Mouse (Mus musculus): Measurements from ENCODE around the gene Nme4. TPM values are rescaled to one million over a fixed set of nuclear protein-coding genes. Genes with fewer than 3 reads are reported as not detected.
"Not testable (repeated sequence)": the region's sequence is repeated elsewhere in the genome, so short reads cannot be mapped to it uniquely, and the experiment has no call there.

The Nme4 gene
- total RNA-seq, 2 experiments from 2014 or later, result 4.1 TPM

DNA sequence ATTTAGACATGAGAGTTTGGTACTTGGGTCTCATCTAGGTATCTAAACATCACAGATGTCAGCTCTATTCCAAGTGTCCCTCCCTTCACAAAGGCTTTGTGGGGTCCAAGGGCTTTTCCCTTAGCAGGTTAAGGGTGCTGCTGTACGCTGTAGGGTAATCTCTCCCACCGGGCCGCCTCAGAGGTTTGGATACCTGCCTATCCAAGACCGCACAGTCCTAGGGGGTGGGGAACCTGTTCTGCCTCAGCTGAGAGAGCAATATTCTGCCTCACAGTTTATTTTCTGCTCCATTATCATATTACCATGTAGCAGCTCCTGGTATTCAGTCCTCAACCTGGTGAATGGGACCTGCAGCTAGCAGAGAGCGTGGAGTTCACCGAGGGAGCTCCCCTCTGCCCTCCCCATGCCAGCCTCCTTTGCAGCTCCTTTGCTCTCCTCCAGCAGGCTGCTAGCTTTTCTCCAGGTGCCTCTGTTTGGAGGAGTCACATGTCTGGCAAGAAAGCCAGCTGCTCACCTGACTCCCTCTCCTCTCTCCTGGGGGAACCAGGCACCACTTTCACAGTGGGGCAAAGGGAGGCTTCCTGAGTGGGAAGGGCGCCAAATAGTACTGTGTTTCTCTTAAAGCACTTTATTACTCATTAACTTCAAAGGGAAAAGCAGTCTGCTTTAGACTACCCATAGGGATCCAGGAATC is 19.9 kb upstream of the Nme4 start:
- DNase-seq (ENCODE audit: extremely low spot score in 1 of 2, low spot score in 1 of 2), result no peak

DNA sequence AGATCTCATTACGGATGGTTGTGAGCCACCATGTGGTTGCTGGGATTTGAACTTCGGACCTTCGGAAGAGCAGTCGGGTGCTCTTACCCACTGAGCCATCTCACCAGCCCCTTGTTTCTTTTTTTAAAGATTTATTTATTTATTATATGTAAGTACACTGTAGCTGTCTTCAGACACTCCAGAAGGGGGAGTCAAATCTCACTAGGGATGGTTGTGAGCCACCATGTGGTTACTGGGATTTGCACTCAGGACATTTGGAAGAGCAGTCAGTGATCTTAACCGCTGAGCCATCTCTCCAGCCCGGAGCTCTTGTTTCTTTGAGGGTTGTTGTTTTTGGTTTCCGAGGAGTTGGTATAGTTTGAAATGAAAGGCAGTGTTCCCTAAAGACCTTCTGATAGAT is 19.1 kb upstream of the Nme4 start:
- DNase-seq (ENCODE audit: extremely low spot score in 1 of 2, low spot score in 1 of 2), result not testable (repeated sequence)

DNA sequence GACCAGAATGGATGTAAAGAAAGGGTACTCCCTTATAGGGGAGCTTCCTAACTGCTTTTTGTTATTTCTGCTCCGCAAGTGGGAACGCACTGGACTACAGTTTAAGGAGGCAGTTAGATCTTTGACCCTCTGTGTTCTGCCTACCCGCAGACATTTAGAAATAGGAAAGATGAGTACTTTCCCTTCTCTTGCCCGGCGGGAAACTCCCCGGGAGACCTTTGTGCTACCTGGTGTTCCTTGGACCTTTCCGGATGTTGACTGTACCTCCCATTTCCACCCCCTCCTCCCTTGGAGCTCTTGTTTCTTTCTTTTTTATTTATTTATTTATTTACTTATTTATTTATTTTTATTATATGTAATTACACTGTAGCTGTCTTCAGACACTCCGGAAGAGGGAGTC is 18.7 kb upstream of the Nme4 start:
- no peak for DNase-seq (ENCODE audit: extremely low spot score in 1 of 2, low spot score in 1 of 2)

DNA sequence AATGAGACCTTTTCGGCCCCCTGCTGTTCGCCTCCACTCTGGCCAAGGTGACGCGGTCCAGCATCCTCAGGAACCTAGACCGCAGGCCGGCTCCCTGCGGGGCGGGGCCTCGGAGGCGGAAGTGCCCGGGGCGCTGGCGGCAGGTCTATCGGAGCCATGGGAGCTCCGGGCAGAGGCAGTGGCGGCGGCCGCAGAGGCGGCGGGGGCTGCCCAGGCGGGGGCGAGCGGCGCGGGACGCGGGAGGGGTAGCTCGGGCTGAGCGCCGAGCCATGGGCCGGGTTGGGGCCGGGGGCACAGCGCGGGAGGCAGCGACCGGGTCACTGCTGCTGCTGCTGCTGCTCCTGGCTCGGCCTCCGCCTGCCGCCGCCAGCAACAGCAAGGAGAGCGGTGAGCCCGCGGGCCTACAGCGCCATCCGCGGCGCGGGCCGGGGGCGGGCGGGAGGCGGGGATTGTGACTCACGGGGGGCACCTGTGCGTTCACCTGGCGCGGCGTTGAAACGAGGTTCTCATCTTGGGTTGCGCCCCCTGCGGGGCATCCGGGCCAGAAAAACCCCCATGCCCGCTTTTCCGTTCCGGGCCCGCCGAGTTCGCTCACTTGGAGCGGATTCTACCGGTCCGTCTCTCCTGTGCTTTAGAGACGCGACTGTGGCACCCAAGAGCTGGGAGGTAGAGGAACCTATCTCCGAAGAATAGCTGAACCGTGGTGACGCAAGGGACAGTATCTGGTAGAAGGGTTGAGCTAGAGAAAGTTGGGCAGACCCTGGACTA is 18.0 kb upstream of the Nme4 start, which contains the start of gene Tmem8:
Gene Tmem8, plus strand, starts transcription at position 119 of the 768 bp plus-strand sequence.
- DNase-seq (ENCODE audit: extremely low spot score in 1 of 2, low spot score in 1 of 2), result peak; percentile 51 to 55

DNA sequence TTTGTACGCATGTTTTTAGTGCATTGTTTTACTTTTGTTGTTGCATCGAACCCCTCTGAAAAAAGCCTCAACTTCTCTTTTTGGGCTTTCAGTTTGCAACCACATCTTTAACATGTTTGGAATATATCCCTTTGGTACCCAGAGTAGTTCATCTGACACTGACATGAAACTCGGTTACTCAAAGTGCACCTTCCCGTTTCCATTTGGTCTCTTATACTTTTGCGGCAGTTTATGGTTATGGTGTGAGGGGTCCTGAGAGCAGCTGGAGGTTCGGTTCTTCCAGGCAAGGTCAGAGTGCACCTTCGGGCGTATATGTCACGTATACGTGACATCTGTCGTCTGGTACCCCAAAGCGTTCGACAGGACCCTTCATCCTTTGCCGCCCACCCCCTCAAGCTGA is 17.3 kb upstream of the Nme4 start:
- no peak for DNase-seq (ENCODE audit: extremely low spot score in 1 of 2, low spot score in 1 of 2)

DNA sequence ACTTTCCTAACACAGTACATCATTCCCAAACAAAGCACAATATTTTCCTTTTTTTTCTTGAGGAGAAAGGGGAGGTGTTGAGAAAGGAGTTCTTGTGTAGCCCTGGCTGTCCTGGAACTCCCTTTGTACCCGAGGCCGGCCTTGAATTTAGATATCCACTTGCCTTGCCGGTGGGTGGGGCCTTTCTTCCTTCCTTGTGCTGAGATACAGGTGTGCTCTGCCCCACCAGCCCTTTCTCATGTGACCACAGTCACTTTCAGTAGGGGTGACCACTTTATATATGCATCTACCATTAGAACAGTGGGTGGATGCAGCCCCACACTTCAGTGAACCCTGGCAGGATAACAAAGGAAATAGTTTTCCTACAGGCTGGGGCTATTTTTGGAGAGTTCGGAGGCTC is 16.3 kb upstream of the Nme4 start:
- no peak for DNase-seq (ENCODE audit: extremely low spot score in 1 of 2, low spot score in 1 of 2)

DNA sequence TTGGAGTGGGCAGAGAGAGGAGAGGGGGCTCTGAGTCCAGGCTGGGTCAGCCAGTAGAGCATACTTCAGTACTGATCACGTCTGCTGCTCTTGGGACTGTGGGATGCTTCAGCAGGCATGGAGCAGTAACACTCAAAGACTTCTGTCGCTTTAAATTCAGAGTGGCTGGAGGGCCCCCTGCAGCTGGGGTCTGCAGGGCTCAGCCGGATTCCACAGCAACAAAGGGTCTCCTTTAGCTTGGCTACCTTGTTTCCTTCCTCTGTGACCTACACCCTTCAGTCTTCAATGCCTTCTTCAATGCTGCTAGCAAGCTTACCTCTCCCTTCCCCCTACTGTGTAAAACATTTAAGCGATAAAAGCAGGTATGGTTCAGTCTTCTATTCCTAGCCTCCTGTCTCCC is 15.6 kb upstream of the Nme4 start:
- DNase-seq (ENCODE audit: extremely low spot score in 1 of 2, low spot score in 1 of 2), result no peak

DNA sequence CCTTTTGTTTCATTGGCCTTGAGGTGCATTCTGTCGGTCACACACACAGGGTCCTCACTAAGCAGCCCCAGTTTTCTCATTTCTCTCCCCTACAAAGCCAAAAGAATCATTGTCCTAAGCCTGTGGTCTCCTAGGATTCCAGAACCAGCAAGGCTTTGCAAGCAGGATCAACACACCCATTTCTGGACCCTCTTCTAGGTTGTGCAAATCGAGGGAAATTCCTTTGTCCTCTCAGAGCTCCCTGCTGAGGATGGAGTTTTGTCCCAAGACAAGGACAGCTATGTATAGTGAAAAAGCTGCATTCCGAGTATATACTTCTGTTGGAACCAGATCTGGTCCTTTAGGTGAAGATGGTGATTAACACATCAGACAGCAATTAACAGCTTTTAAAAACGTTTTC is 14.8 kb upstream of the Nme4 start:
- DNase-seq (ENCODE audit: extremely low spot score in 1 of 2, low spot score in 1 of 2), result no peak

DNA sequence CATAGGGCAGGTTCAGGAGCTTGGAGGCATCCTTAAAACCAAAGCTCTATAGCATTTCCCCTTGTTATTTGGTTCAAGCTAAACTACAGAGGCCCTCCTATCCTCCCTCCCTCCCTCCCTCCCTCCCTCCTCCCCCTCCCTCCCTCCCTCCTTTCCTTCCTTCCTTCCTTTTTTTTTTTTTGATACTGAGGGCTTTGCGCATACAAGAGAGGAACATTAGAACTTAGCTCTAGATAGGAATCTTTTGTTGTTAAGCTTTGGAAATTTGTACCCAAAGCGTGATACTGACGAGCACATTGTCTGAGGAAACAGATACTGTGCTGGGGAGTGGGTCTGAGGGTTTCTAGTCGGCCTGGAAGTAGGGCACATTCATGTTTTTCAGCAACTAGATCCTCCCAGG is 10.2 kb upstream of the Nme4 start:
- no peak for DNase-seq (ENCODE audit: extremely low spot score in 1 of 2, low spot score in 1 of 2)

DNA sequence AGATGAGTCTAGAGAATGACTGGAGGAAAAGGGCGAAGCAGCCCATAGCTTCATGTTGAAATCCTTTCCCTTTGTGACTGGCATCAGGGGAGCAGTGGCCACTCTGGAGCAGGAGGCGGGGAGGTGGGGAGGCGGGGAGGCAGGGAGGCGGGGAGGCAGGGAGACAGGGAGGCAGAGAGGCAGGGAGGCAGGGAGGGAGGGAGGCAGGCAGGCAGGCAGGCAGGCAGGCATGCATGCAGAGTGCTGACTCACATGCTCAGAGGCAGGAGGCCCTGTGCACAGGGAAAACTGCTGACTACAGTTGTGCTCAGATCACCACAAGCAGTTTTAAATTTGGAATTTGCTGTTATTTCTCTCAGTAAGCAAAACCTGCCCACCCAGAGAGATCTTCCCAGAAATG is 6.1 kb upstream of the Nme4 start:
- DNase-seq (ENCODE audit: extremely low spot score in 1 of 2, low spot score in 1 of 2), result no peak

DNA sequence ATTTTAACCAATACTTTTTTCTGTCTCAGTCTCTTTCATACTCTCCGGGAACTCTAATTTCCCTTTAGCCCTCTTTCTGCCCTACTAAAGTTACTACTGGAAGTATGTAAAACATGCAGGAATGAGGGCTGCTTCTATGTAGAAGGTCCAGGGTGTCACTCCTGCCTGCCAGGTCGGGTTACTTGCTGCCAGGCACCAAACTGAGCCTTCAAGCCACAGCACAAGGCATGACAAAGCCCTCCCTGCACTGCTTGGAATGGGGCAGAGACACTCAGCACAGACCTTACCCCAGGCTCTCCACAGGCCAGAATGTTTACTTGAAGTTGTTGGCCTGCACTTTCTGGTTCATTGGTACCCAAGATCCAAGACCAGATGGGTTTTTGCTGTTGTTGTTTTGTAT is 4.8 kb upstream of the Nme4 start:
- DNase-seq (ENCODE audit: extremely low spot score in 1 of 2, low spot score in 1 of 2), result no peak

DNA sequence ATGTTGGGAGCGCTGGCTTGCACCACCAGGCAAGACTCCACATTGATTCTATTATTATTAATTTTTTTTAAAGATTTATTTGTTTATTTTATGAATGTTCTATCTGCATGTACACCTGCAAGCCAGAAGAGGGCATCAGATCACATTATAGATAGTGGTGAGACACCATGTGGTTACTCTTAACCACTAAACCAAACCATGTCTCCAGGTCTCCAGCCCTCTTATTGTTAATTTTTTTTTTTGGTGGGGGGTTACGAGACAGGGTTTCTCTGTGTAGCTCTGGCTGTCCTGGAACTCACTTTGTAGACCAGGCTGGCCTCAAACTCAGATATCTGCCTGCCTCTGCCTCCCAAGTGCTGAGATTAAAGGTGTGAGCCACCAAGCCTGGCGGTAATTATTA is 3.9 kb upstream of the Nme4 start:
- DNase-seq (ENCODE audit: extremely low spot score in 1 of 2, low spot score in 1 of 2), result not testable (repeated sequence)

DNA sequence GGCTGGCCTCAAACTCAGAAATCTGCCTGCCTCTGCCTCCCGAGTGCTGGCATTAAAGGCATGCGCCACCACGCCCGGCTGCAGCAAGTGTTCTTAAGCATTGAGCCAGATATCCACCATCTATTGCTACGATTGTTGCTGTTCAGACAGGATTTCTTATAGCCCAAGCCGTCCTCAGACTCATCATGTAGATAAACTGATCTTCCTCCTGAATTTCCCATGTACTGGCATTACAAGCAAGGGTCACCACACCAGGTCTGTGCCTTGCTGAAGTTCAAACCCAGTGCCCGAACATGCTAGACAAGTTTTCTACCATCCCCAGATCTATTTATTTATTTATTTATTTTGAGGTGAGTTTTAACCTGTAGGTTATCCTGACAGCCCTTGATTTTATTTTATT is 3.1 kb upstream of the Nme4 start:
- no peak for DNase-seq (ENCODE audit: extremely low spot score in 1 of 2, low spot score in 1 of 2)

DNA sequence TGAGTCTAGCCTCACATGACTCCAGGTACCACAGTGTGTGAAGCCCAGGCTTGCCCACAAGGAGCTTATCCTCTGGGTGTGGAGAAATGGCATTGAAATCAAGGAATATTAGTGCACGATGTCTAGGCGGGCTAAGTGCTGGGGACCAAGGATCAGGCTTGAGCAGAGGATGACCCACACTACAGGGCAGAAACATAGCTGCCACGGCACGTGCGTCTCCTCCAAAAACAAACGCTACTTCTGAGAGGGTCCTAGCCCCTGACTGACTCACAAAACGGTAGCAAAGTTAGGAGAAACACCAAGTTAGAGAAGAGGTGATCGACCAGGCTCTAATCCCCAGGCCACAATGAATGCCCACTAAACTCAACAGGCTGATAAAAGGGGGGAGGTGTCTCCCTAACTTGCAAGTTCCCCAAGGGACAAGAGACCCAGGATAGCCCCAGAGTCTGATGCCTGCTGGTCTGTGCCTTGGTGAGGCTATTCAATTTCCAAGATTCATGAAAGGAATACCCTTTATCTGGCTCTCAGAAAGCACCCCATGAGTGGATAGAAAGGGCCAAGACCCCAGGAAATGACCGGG is 781 bp downstream of the Nme4 start:
- DNase-seq (ENCODE audit: extremely low spot score in 1 of 2, low spot score in 1 of 2), result no peak

DNA sequence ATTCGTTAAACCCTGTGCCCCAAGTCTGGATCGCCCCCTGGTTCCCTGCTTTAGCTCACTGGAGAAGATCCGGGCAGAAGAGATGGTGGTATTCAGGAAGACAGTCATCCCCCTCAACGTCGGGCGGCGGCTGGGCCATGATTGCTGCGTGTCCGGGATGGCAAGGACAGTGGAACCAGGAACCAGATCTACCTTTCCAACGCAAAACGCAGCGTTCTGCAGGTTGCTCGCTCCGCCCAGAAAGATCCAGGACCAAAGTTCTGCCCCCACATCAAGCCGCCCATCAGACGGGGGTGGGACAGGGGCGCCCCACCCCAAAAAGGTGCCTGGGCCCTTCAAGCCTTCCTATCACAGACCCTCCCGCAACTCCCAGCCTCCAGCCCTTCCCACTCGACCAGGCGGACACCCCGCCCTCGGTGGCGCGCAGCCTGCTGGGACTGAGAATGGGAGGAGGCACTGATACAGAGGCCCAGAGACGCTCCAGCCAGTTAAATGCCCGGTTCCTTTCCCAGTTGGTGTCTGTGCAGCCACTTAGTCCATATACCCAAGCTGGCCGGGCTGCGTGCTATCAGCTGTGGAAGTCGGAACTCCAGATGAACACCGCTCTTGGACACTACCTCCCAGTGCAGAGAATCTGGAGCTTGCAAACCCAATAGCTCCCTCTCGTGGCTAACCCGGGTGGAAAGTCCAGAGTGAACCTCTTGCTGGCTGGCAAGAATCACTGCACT is 5.3 kb downstream of the Nme4 start, which contains the start of gene Decr2:
Gene Decr2, minus strand, starts transcription at position 433 of the 728 bp plus-strand sequence.
- DNase-seq (ENCODE audit: extremely low spot score in 1 of 2, low spot score in 1 of 2), result peak; percentile 79 to 85

DNA sequence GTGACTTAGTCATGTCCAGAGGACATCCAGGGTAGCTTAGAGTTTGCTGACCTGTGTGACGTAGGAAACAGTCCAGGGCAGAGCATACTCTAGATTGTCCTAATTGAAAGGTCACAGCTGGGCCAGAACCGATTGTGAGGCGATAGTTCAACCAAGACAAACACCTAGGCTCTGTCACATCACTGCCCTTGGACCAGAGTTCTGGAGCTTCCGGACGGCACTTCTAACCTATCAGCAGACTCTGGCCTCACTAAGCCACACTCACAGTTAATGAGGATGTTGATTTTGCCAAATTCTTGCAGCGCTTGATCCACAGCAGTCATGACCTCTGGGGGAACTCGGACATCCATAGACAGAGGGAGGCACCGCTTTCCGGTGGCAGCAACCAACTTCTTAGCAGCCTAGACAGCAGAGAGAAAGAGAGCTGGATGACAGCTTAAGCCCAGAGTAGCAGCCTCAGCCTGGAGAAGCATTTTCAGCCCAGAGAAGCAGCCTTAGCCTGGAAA is 8.3 kb downstream of the Nme4 start:
- DNase-seq (ENCODE audit: extremely low spot score in 1 of 2, low spot score in 1 of 2), result no peak

DNA sequence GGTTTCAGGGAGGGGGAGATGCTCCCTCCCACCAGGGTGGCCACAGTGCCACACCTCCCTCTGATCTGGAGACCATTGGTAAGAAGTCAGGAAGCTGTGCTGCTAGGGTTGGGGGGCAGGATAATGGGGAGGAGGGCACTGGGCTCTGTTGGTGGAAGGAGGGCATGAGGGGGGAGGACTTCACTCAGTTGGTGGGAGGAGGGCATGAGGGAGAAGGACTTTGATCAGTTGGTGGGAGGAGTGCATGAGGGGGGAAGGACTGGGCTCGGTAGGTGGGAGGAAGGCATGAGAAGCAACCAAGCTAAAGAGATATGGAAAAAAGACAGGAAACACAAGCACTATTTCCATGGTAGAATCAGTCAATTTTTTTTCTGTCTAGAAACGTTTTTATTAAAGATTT is 14.5 kb downstream of the Nme4 start:
- DNase-seq (ENCODE audit: extremely low spot score in 1 of 2, low spot score in 1 of 2), result no peak

DNA sequence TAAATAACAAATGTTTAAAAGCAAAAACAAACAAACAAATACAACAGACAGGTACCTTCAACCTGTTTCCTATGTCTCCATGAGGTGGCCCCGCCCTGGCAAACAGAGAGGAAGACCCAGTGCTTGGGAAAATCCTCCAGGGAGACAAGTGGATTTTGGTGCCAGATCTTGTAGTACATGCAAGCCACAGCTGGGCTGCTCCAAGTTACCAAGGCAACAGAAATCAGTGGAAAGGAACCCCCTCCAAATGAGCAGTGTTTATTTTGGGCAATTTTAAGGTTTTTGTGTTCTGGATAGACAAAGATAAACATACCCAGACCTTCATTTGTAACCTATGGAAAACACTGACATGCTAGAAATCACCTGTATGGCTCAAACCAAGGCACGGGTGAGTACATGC is 16.6 kb downstream of the Nme4 start:
- DNase-seq (ENCODE audit: extremely low spot score in 1 of 2, low spot score in 1 of 2), result no peak

DNA sequence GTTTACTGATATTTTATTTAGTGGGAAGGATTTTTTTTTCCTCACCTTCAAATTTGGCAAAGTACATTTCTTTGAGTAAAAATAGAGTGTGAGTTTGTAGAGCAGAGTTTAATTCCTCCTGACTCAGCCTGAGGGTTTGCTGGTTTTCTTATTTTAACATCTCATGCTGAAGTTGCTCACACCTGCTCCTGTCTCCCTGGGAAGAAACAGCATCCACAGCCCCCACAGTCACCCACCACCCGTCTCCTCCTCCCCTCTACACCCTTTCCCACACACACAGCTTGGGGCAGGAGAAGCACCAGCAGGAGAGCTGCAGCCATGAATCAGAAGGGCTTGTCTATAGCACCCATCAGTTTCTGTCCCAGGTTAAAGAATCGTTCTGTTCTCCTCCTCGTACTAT is 20.2 kb downstream of the Nme4 start:
- DNase-seq (ENCODE audit: extremely low spot score in 1 of 2, low spot score in 1 of 2), result no peak

DNA sequence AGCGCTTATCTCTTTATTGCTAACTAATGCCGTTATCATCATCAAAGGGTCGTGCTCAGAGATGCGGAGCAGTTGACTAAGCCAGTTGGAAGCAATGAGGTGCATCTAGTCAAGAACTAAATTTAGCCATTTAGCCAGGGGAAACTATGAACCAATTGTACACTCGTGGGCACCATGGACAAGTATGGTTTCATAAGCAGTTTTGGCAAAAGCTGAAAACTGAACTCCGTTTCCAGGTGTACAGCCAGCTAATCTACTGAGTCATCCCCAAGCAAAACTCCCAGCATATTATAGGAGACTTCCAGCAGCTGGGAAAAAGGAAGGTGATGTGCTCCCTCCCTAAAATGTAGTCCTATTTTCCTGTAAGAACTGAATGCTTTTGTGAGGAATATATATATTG is 25.3 kb downstream of the Nme4 start:
- no peak for DNase-seq (ENCODE audit: extremely low spot score in 1 of 2, low spot score in 1 of 2)

Data from layer of hippocampus, postnatal 25 days (tissue).